Mouse (Mus musculus): ENCODE data around the gene Eif2b2. TPM values are rescaled to one million over a fixed set of nuclear protein-coding genes. Genes with fewer than 3 reads are reported as not detected.

The Eif2b2 gene
- polyA plus RNA-seq, 1 experiment from 2014 or later: 68.8 TPM

- DNase-seq (ENCODE audit: low read depth, low spot score) (no peak), ATAC-seq (no peak)
- no peaks in the 10 kb centered on the region for H3K27me3 ChIP-seq
- TF ChIP-seq CTCF (IDR thresholded peaks at IDR 0.05): no peak
- ChIA-PET CTCF (no interaction called here), POLR2A (no interaction called here)
- in situ Hi-C loops (cut with MboI; ENCODE audit: low pct_unique_long_range_greater_than_20kb): no loop called here
Observed at GRCm38 (mm10) chr12:85269821-85270220, 50.5 kb downstream of the Eif2b2 start.

- peak; percentile 31 for ATAC-seq
Observed at GRCm38 (mm10) chr12:85270319-85270718, 51.0 kb downstream of the Eif2b2 start, which contains the start of gene Mlh3. TSS of gene Mlh3 (minus strand) at chr12:85270599.

GRCm38 (mm10) chr12:85271132-85271842 lies 52.0 kb downstream of the Eif2b2 start:
- no peak for DNase-seq (ENCODE audit: low read depth, low spot score)
- TF ChIP-seq CTCF (IDR thresholded peaks at IDR 0.05): no peak
- ChIA-PET CTCF (no interaction called here), POLR2A (no interaction called here)
- no peaks in the 10 kb centered on the region for H3K27me3 ChIP-seq
- ATAC-seq: no peak
- in situ Hi-C loops (cut with MboI; ENCODE audit: low pct_unique_long_range_greater_than_20kb): no loop called here

More at GRCm38 (mm10) chr12:85270319-85270718, 51.0 kb downstream of the Eif2b2 start, which contains the start of gene Mlh3:
- POLR2A ChIA-PET: no interaction called here
- CTCF ChIA-PET: no interaction called here
- no peak for TF ChIP-seq CTCF (IDR thresholded peaks at IDR 0.05)
- DNase-seq (ENCODE audit: low read depth, low spot score): no peak
- in situ Hi-C loops (cut with MboI; ENCODE audit: low pct_unique_long_range_greater_than_20kb): no loop called here
- H3K27me3 ChIP-seq: no peaks in the 10 kb centered on the region

- ATAC-seq (no peak), DNase-seq (ENCODE audit: low read depth, low spot score) (no peak)
- no peaks in the 10 kb centered on the region for H3K27me3 ChIP-seq
- TF ChIP-seq CTCF (IDR thresholded peaks at IDR 0.05): no peak
- ChIA-PET POLR2A (no interaction called here), CTCF (no interaction called here)
- in situ Hi-C loops (cut with MboI; ENCODE audit: low pct_unique_long_range_greater_than_20kb): no loop called here
Observed at GRCm38 (mm10) chr12:85271843-85272206, 52.5 kb downstream of the Eif2b2 start.

GRCm38 (mm10) chr12:85273508-85273907 lies 54.2 kb downstream of the Eif2b2 start:
- no peak for DNase-seq (ENCODE audit: low read depth, low spot score)
- ATAC-seq: no peak
- POLR2A ChIA-PET: no interaction called here
- H3K27me3 ChIP-seq: no peaks in the 10 kb centered on the region
- CTCF ChIA-PET: no interaction called here
- no peak for TF ChIP-seq CTCF (IDR thresholded peaks at IDR 0.05)
- in situ Hi-C loops (cut with MboI; ENCODE audit: low pct_unique_long_range_greater_than_20kb): no loop called here

Other genes starting within 250 kb of the Eif2b2 start
- gene Fcf1, start 248.6 kb upstream of the Eif2b2 start, polyA plus RNA-seq (2021): 82.0 TPM
- gene Arel1, start 248.6 kb upstream of the Eif2b2 start, polyA plus RNA-seq (2021): 27.6 TPM
- 41.0 TPM for gene Ylpm1, start 223.2 kb upstream of the Eif2b2 start, polyA plus RNA-seq (2021)
- gene Prox2, start 108.7 kb upstream of the Eif2b2 start, polyA plus RNA-seq (2021): 2.7 TPM
- 194 TPM for gene Dlst, start 108.6 kb upstream of the Eif2b2 start, polyA plus RNA-seq (2021)
- gene Rps6kl1, start 68.2 kb upstream of the Eif2b2 start, polyA plus RNA-seq (2021): 0.60 TPM
- 0.41 TPM for gene Pgf, start 41.7 kb upstream of the Eif2b2 start, polyA plus RNA-seq (2021)
- 9.3 TPM for gene Mlh3, start 51.1 kb downstream of the Eif2b2 start, polyA plus RNA-seq (2021)
- gene Acyp1, start 69.0 kb downstream of the Eif2b2 start, polyA plus RNA-seq (2021): 19.9 TPM
- 3.9 TPM for gene Zc2hc1c, start 69.1 kb downstream of the Eif2b2 start, polyA plus RNA-seq (2021)
- gene Nek9, start 119.9 kb downstream of the Eif2b2 start, polyA plus RNA-seq (2021): 82.4 TPM
- gene Tmed10, start 155.4 kb downstream of the Eif2b2 start, polyA plus RNA-seq (2021): 238 TPM